Mouse (Mus musculus): ENCODE measurements at regions not wholly inside any gene's neighbourhood (a gene's known extent, or its start where the extent isn't known, plus 50 kb on each side); places are given as distances from the start of the nearest gene placed in this dataset.

DNA sequence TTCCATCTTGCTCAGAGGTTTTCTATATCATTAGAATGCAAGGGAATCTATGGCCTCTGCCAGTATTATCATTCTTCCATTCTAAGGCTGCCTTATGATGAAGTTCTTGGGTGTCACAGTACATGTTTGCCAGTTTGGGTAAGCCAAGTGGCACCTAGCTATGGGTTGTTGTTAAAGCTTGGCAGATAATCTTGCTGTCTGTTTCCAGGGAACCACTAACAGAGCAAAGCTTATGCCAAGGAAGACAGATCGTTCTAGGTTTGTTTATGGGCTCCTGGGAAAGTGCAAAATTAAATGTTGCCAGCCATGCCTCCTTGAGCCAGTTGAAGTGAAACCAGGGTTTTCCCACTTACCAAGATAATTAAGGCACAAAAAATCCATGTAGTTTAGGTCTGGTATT is 292.9 kb upstream of the Cobl start:
- Histone ChIP-seq H3K27ac (no peak overlapping the region), H3K4me2 (ENCODE audit: low read depth, low read length) (no peak overlapping the region), H3K27me3 (ENCODE audit: insufficient read depth, low read length) (no peaks in the 10 kb centered on the region), H3K9me3 (ENCODE audit: low read length) (no peaks in the 10 kb centered on the region), H3K9ac (replicated peaks; ENCODE audit: low read length) (no peak overlapping the region), H3K36me3 (ENCODE audit: insufficient read depth, low read length) (no peaks in the 10 kb centered on the region), H3K4me1 (ENCODE audit: insufficient read depth, low read length) (no peaks in the 10 kb centered on the region), H3K4me3 (ENCODE audit: low read length) (no peak overlapping the region)
- DNase-seq (ENCODE audit: low spot score) (no peak), ATAC-seq (no peak)
- no peak for TF ChIP-seq CTCF (IDR thresholded peaks at IDR 0.05; ENCODE audit: low read depth)
- WGBS = 63% methylated on average over 1 of the region's 1 CpGs

DNA sequence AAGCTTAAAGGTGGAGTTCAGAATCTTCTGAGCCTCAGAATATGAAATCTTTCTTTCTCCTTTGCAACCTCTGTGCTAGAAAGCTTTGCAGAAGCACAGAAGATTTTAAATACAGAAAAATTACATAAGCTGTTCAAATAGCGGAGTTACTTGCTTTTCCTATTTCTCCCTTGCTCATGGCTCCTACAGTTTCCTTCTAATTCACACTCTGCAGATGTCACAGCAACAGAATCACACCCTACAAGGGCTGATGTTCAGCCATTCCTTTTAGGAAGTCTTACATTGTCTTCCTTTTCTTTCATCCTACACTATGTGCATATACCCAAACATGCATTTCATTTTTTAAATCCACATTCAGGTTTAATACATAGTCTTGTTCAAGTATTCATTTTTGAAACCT is 285.3 kb upstream of the Cobl start:
- WGBS = 97% methylated on average over 1 of the region's 1 CpGs
- DNase-seq (ENCODE audit: low spot score) (no peak), ATAC-seq (no peak)
- no peaks in the 10 kb centered on the region for H3K9me3 ChIP-seq (ENCODE audit: low read length)
- no peaks in the 10 kb centered on the region for H3K4me1 ChIP-seq (ENCODE audit: insufficient read depth, low read length)
- no peaks in the 10 kb centered on the region for H3K36me3 ChIP-seq (ENCODE audit: insufficient read depth, low read length)
- no peak overlapping the region for H3K9ac ChIP-seq (replicated peaks; ENCODE audit: low read length)
- no peak overlapping the region for H3K4me2 ChIP-seq (ENCODE audit: low read depth, low read length)
- H3K27me3 ChIP-seq (ENCODE audit: insufficient read depth, low read length) = no peaks in the 10 kb centered on the region
- no peak for TF ChIP-seq CTCF (IDR thresholded peaks at IDR 0.05; ENCODE audit: low read depth)
- H3K4me3 ChIP-seq (ENCODE audit: low read length) = no peak overlapping the region
- no peak overlapping the region for H3K27ac ChIP-seq

DNA sequence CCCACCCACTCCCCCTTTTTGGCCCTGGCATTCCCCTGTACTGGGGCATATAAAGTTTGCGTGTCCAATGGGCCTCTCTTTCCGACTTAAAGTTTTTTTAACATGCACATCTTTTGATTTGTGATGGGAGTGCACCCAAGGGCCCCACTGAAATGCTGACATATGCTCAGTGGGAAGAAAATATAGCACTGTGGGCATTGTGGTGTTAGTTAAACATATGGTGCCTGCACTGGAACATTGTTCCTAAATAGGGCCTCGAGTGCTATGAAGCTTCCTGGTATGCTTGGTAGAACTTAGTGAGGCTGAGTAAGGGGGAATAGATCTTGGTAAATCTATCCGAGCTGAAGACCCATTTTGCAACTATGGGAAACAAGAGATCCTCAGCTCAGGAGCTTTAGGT is 284.5 kb upstream of the Cobl start:
- Histone ChIP-seq H3K36me3 (ENCODE audit: insufficient read depth, low read length) (no peaks in the 10 kb centered on the region), H3K27me3 (ENCODE audit: insufficient read depth, low read length) (no peaks in the 10 kb centered on the region), H3K4me3 (ENCODE audit: low read length) (no peak overlapping the region), H3K27ac (no peak overlapping the region), H3K4me1 (ENCODE audit: insufficient read depth, low read length) (no peaks in the 10 kb centered on the region), H3K4me2 (ENCODE audit: low read depth, low read length) (no peak overlapping the region), H3K9me3 (ENCODE audit: low read length) (no peaks in the 10 kb centered on the region), H3K9ac (replicated peaks; ENCODE audit: low read length) (no peak overlapping the region)
- 90% methylated on average over 4 of the region's 4 CpGs for WGBS
- no peak for ATAC-seq
- DNase-seq (ENCODE audit: low spot score) = no peak
- no peak for TF ChIP-seq CTCF (IDR thresholded peaks at IDR 0.05; ENCODE audit: low read depth)

DNA sequence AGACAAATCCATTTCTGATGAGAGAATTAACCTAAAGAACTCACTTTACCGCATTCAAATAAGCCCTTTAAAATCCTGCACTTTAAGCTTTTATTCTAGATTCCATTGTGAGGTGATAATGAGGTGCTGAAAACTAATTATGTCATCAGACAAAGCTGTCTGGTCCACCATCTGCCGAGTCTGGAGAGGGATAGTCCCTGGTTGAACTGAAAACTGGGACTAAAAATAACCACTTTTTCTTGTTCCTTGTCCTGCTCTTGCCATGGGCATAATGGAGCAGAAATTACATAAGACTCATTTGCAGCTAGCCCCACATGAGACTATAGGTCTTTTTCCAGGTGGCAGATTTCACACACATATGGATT is 277.4 kb upstream of the Cobl start:
- Histone ChIP-seq H3K4me1 (ENCODE audit: insufficient read depth, low read length) (no peaks in the 10 kb centered on the region), H3K27me3 (ENCODE audit: insufficient read depth, low read length) (no peaks in the 10 kb centered on the region), H3K4me2 (ENCODE audit: low read depth, low read length) (no peak overlapping the region), H3K9me3 (ENCODE audit: low read length) (no peaks in the 10 kb centered on the region), H3K27ac (no peak overlapping the region), H3K4me3 (ENCODE audit: low read length) (no peak overlapping the region), H3K36me3 (ENCODE audit: insufficient read depth, low read length) (no peaks in the 10 kb centered on the region), H3K9ac (replicated peaks; ENCODE audit: low read length) (no peak overlapping the region)
- peak; percentile 40; the same call in 1 of the 2 replicates for ATAC-seq
- TF ChIP-seq CTCF (IDR thresholded peaks at IDR 0.05; ENCODE audit: low read depth) = no peak
- 31% methylated on average over 2 of the region's 2 CpGs for WGBS
- peak; percentile 39 for DNase-seq (ENCODE audit: low spot score)

DNA sequence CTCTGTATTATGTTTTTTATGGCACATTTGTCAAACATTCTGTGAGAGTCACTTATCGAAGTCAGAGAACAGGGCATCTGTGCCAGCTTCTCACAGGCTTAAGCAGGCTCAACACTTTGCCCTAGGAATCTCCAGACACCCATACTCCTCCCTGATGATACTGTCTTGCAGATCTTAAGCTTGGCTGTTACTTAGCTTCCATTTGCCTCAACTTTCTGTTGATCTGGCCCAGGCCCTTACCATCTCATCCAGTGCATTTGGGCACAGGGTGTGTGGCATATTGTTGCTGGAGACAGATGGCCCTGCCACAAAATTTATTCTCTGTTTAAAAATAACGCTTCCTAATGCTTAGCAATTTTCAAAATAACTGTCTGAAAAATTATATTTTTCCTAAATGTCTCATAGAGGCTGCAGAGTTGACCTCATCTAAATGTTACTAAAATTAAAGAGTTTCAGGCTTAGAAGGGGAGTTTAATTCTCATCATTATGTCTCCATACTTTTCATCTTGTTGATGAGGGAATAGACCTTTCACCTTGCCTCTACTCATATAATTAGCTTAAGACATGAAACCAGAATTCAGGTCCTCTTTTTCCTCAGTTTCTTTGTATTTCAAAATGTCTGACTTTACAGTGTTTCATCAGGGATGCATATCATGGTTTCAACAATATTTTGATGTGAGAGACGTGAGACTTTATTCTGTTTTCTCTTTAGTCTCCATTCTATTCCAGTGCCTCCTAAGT is 276.8 kb upstream of the Cobl start:
- Histone ChIP-seq H3K4me3 (ENCODE audit: low read length) (no peak overlapping the region), H3K27me3 (ENCODE audit: insufficient read depth, low read length) (no peaks in the 10 kb centered on the region), H3K9ac (replicated peaks; ENCODE audit: low read length) (no peak overlapping the region), H3K27ac (no peak overlapping the region), H3K9me3 (ENCODE audit: low read length) (no peaks in the 10 kb centered on the region), H3K36me3 (ENCODE audit: insufficient read depth, low read length) (no peaks in the 10 kb centered on the region), H3K4me1 (ENCODE audit: insufficient read depth, low read length) (no peaks in the 10 kb centered on the region), H3K4me2 (ENCODE audit: low read depth, low read length) (no peak overlapping the region)
- no peak for DNase-seq (ENCODE audit: low spot score)
- ATAC-seq = no peak
- TF ChIP-seq CTCF (IDR thresholded peaks at IDR 0.05; ENCODE audit: low read depth) = no peak
- WGBS = 74% methylated on average over 3 of the region's 3 CpGs

DNA sequence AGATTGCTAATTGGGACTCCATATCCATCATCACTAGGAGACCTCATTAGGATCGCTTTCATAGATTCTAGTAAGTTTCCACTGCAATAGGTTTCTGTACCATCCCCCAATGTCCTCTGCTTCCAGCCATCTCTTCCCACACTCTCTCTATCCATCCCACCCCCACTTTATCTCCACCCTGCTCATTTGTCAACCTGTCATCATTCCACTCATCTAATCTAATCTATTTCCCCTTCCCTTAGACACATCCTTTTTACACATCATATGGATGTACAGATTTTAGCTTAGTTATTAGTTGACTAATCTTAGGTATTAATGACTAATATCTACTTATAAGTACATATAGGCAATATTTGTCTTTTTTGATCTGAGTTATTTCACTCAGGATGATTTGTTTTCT is 269.5 kb upstream of the Cobl start:
- Histone ChIP-seq H3K9me3 (ENCODE audit: low read length) (no peaks in the 10 kb centered on the region), H3K9ac (replicated peaks; ENCODE audit: low read length) (no peak overlapping the region), H3K27me3 (ENCODE audit: insufficient read depth, low read length) (no peaks in the 10 kb centered on the region), H3K27ac (no peak overlapping the region), H3K36me3 (ENCODE audit: insufficient read depth, low read length) (no peaks in the 10 kb centered on the region), H3K4me3 (ENCODE audit: low read length) (no peak overlapping the region), H3K4me2 (ENCODE audit: low read depth, low read length) (no peak overlapping the region), H3K4me1 (ENCODE audit: insufficient read depth, low read length) (no peaks in the 10 kb centered on the region)
- 96% methylated on average over 1 of the region's 1 CpGs for WGBS
- no peak for DNase-seq (ENCODE audit: low spot score)
- ATAC-seq = no peak
- no peak for TF ChIP-seq CTCF (IDR thresholded peaks at IDR 0.05; ENCODE audit: low read depth)

DNA sequence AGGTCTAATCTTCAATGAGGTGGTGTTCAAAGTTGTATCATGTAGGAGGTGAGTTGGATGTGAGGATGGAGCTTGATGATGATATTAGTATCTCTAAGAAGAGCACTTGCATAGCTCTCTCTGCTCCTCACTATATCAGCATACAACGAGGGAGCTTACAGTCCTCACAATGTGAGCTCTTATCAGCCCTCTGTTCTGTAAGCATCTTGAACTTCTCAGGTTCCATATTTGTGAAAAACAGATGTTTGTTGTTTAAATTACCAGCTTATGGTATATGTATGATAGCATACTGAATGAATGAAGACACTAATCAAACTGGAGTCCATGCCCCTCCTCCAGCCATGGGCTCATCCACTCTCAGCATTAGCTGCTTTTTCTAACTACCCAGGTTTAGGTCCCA is 262.5 kb upstream of the Cobl start:
- no peaks in the 10 kb centered on the region for H3K27me3 ChIP-seq (ENCODE audit: insufficient read depth, low read length)
- no peaks in the 10 kb centered on the region for H3K9me3 ChIP-seq (ENCODE audit: low read length)
- no peak overlapping the region for H3K9ac ChIP-seq (replicated peaks; ENCODE audit: low read length)
- no peak for TF ChIP-seq CTCF (IDR thresholded peaks at IDR 0.05; ENCODE audit: low read depth)
- WGBS = 100% methylated on average over 1 of the region's 1 CpGs
- H3K4me1 ChIP-seq (ENCODE audit: insufficient read depth, low read length) = no peaks in the 10 kb centered on the region
- ATAC-seq (no peak), DNase-seq (ENCODE audit: low spot score) (no peak)
- H3K4me3 ChIP-seq (ENCODE audit: low read length) = no peak overlapping the region
- H3K4me2 ChIP-seq (ENCODE audit: low read depth, low read length) = no peak overlapping the region
- no peak overlapping the region for H3K27ac ChIP-seq
- no peaks in the 10 kb centered on the region for H3K36me3 ChIP-seq (ENCODE audit: insufficient read depth, low read length)

All from hindbrain, postnatal 0 days (tissue).